Mouse (Mus musculus) heart, postnatal 36 days (tissue): ENCODE measurements around the gene Tekt3. TPM values are rescaled to one million over a fixed set of nuclear protein-coding genes. Genes with fewer than 3 reads are reported as not detected.
A peak's percentile ranks its signal among the peaks of the same experiment; 100 is the strongest.

ENCODE experiments used
- DNase-seq, 2 experiments: peaks; one replicate each; pipeline ENCODE4 v3.0.0; 2021 to 2022
- intact Hi-C: fragments of 180-260 bp; cut with DNase I; formaldehyde crosslinking; loops from one replicate; pipeline ENCODE4 v1.15.1; 2025
- total RNA-seq, 2 experiments: library from RNA; stranded (reverse); gene quantifications; 2 replicates each; pipeline ENCODE4 v1.2.3; 2021

Tekt3 gene
- total RNA-seq, 2 experiments from 2014 or later = not detected

GRCm38 (mm10) chr11:63138739-63139138 lies 77.3 kb downstream of the Tekt3 start:
- intact Hi-C loops = loop anchor here (5.0 kb wide), 2 partner anchors 34 to 316 kb away; partner anchors contain the start of gene Trim16
- no peak for DNase-seq

GRCm38 (mm10) chr11:63142311-63142710 lies 80.9 kb downstream of the Tekt3 start:
- intact Hi-C loops = no loop called here
- no peak for DNase-seq

- intact Hi-C loops = no loop called here
These were observed 81.4 kb downstream of the Tekt3 start for GRCm38 (mm10) chr11:63142816-63143215.

GRCm38 (mm10) chr11:63143486-63143885 lies 82.0 kb downstream of the Tekt3 start:
- DNase-seq = peak in 1 of 2 experiments; percentile 46

More at GRCm38 (mm10) chr11:63142816-63143215, 81.4 kb downstream of the Tekt3 start:
- no peak for DNase-seq

More at GRCm38 (mm10) chr11:63143486-63143885, 82.0 kb downstream of the Tekt3 start:
- intact Hi-C loops = no loop called here

Other genes starting within 250 kb of the Tekt3 start
- gene Trim16, start 241.4 kb upstream of the Tekt3 start, total RNA-seq = 1 to 10 TPM; 6.8 to 7.1 TPM
- gene Fbxw10, start 214.6 kb upstream of the Tekt3 start, total RNA-seq = under 1 TPM in 1 of 2 experiments, not detected in 1; 0.30 TPM
- gene Tvp23b, start 182.2 kb upstream of the Tekt3 start, total RNA-seq = 10 to 100 TPM; 18.6 to 18.8 TPM
- gene Cdrt4, start 110.5 kb upstream of the Tekt3 start, total RNA-seq = not detected
- gene Pmp22, start 67.3 kb downstream of the Tekt3 start, total RNA-seq = 10 to 100 TPM; 51.5 to 55.6 TPM